In the genomic region with DNA sequence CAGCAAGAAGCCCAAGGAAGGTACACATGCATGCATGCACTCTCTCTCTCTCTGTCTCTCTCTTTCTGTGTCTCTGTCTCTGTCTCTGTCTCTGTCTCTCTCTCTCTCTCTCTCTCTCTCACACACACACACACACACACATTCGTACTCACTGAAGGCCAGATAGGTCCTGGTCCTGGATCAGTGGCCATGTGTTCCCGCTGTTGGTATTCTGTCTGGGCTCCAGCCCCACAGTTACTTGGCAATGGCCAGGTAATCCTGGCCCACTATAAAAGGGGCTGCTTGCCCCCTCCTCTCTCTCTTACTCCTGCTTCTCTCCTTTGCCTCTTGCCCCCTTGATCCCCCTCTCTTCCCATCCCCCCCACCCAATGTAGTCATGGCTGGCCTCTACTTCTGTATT, we compare ENCODE assay signal across 10 mouse cellular contexts.
"Had no signal": no experiment of that assay in that cellular context is flagged by ENCODE, and none has a peak within 500 bp of the region (broad histone marks: within the 10 kb centered on the region; RNA-seq: fewer than 3 reads in every experiment).

No protein-coding gene starts in this region.

- H3K4me3 ChIP-seq: liver, embryonic 13.5 days; lung, embryonic 15.5 days; midbrain, embryonic 12.5 days; neural tube, embryonic 13.5 days had no signal

- ATAC-seq: liver, postnatal 0 days; midbrain, embryonic 16.5 days had no signal

- H3K9me3 ChIP-seq: liver, embryonic 13.5 days; lung, embryonic 15.5 days; midbrain, embryonic 12.5 days; neural tube, embryonic 13.5 days had no signal

- H3K9ac ChIP-seq: liver, embryonic 13.5 days; liver, postnatal 0 days; lung, embryonic 15.5 days; midbrain, embryonic 12.5 days; neural tube, embryonic 13.5 days had no signal

- H3K36me3 ChIP-seq: liver, embryonic 13.5 days; lung, embryonic 15.5 days; midbrain, embryonic 12.5 days; neural tube, embryonic 13.5 days had no signal

- H3K27me3 ChIP-seq: lung, embryonic 15.5 days; neural tube, embryonic 13.5 days had no signal

- DNase-seq: liver; liver, embryonic 13.5 days; liver, postnatal 0 days; right cerebral cortex, adult 18-20 months; right cerebral cortex, postnatal 25 days; thymus, postnatal 36 days had no signal

- H3K27ac ChIP-seq: liver, embryonic 13.5 days; midbrain, embryonic 12.5 days; neural tube, embryonic 13.5 days had no signal

- H3K4me2 ChIP-seq: liver, embryonic 13.5 days; lung, embryonic 15.5 days; midbrain, embryonic 12.5 days; neural tube, embryonic 13.5 days had no signal
